ENCODE assay signal across 9 mouse cellular contexts in genomic region chr11:106674612-106675153, GRCm38 (mm10).
DNase-seq lines count a peak whose midpoint lies in the region; ATAC-seq and TF ChIP-seq lines count a peak whose summit lies in the region.
"Had no signal": no experiment of that assay in that cellular context is flagged by ENCODE, and none has a peak within 500 bp of the region (broad histone marks: within the 10 kb centered on the region; RNA-seq: fewer than 3 reads in every experiment).

No protein-coding gene starts in this region.

- H3K27ac ChIP-seq in embryonic facial prominence, embryonic 15.5 days (replicated peaks), result peak overlapping the region; percentile 86
- H3K27ac ChIP-seq in heart, embryonic 16.5 days (ENCODE audit: low read length), result peak overlapping the region; percentile 93
- H3K27ac ChIP-seq in liver, embryonic 15.5 days (replicated peaks), result peak overlapping the region; percentile 53
- peak overlapping the region; percentile 89 for H3K27ac ChIP-seq in stomach, postnatal 0 days (replicated peaks)

- peaks cover 42% of the 10 kb centered on the region for H3K4me1 ChIP-seq in embryonic facial prominence, embryonic 15.5 days
- H3K4me1 ChIP-seq in heart, embryonic 16.5 days (ENCODE audit: control insufficient read depth, insufficient read depth, low read length), result peaks cover 51% of the 10 kb centered on the region
- peaks cover 28% of the 10 kb centered on the region for H3K4me1 ChIP-seq in liver, embryonic 15.5 days (replicated peaks)
- H3K4me1 ChIP-seq in stomach, postnatal 0 days (replicated peaks; ENCODE audit: control insufficient read depth, insufficient read depth), result peaks cover 6% of the 10 kb centered on the region; the same call in 1 of the 2 replicates

- H3K27me3 ChIP-seq in embryonic facial prominence, embryonic 15.5 days, result no peaks in the 10 kb centered on the region
- no peaks in the 10 kb centered on the region for H3K27me3 ChIP-seq in heart, embryonic 16.5 days (ENCODE audit: control insufficient read depth, insufficient read depth, low read length)
- no peaks in the 10 kb centered on the region for H3K27me3 ChIP-seq in liver, embryonic 15.5 days
- no peaks in the 10 kb centered on the region for H3K27me3 ChIP-seq in stomach, postnatal 0 days (ENCODE audit: control insufficient read depth, insufficient read depth, low read length)
- H3K27me3 ChIP-seq: Patski had no signal

- peak; percentile 62 for DNase-seq in 3T3-L1 (ENCODE audit: low read depth, low spot score)
- DNase-seq in adrenal gland, postnatal 14 days, result peak; percentile 83
- DNase-seq in kidney, postnatal 14 days, result peak; percentile 88
- peak; percentile 49 for DNase-seq in neural tube, embryonic 10.5 days (ENCODE audit: extremely low spot score, low spot score)
- peak; percentile 55 for DNase-seq in stomach, postnatal 0 days (ENCODE audit: low spot score)

- no peak for TF ChIP-seq CTCF in stomach, postnatal 0 days (IDR thresholded peaks at IDR 0.05; ENCODE audit: low read depth)

- WGBS in embryonic facial prominence, embryonic 15.5 days, result 3% methylated on average over 9 of the region's 9 CpGs
- 3% methylated on average over 9 of the region's 9 CpGs for WGBS in heart, embryonic 16.5 days
- WGBS in liver, embryonic 15.5 days (ENCODE audit: insufficient replicate concordance), result 4% methylated on average over 9 of the region's 9 CpGs
- WGBS in stomach, postnatal 0 days, result 2% methylated on average over 9 of the region's 9 CpGs

- peak overlapping the region; percentile 10; the same call in 1 of the 2 replicates for H3K4me3 ChIP-seq in embryonic facial prominence, embryonic 15.5 days (replicated peaks)
- H3K4me3 ChIP-seq in heart, embryonic 16.5 days (ENCODE audit: low read length), result peak overlapping the region; percentile 25
- H3K4me3 ChIP-seq in liver, embryonic 15.5 days (replicated peaks), result no peak overlapping the region
- no peak overlapping the region for H3K4me3 ChIP-seq in stomach, postnatal 0 days (ENCODE audit: low read depth, low read length)

- ATAC-seq in embryonic facial prominence, embryonic 15.5 days (ENCODE audit: insufficient number of reproducible peaks, low FRiP score, low TSS enrichment, low read depth), result peak; percentile 83
- peak; percentile 75 for ATAC-seq in heart, embryonic 16.5 days (replicated peaks; ENCODE audit: extremely low read depth, insufficient read depth, low FRiP score)
- ATAC-seq in liver, embryonic 15.5 days (ENCODE audit: insufficient read depth), result peak; percentile 54
- ATAC-seq in stomach, postnatal 0 days (ENCODE audit: low FRiP score, low TSS enrichment), result peak; percentile 68
- ATAC-seq: Patski had no signal

- H3K9me3 ChIP-seq in embryonic facial prominence, embryonic 15.5 days (replicated peaks), result no peaks in the 10 kb centered on the region
- no peaks in the 10 kb centered on the region for H3K9me3 ChIP-seq in heart, embryonic 16.5 days (replicated peaks; ENCODE audit: control insufficient read depth, low read length)
- no peaks in the 10 kb centered on the region for H3K9me3 ChIP-seq in liver, embryonic 15.5 days (replicated peaks)
- H3K9me3 ChIP-seq in stomach, postnatal 0 days (ENCODE audit: control insufficient read depth, low read length), result no peaks in the 10 kb centered on the region

- no peaks in the 10 kb centered on the region for H3K36me3 ChIP-seq in embryonic facial prominence, embryonic 15.5 days
- no peaks in the 10 kb centered on the region for H3K36me3 ChIP-seq in heart, embryonic 16.5 days (ENCODE audit: control insufficient read depth, insufficient read depth)
- H3K36me3 ChIP-seq in liver, embryonic 15.5 days (replicated peaks), result no peaks in the 10 kb centered on the region
- no peaks in the 10 kb centered on the region for H3K36me3 ChIP-seq in stomach, postnatal 0 days (ENCODE audit: control insufficient read depth, insufficient read depth, low read length)

- no peak for TF ChIP-seq EP300 in stomach, postnatal 0 days (optimal IDR thresholded peaks at IDR 0.05)

- H3K4me2 ChIP-seq in embryonic facial prominence, embryonic 15.5 days (replicated peaks), result peak overlapping the region; percentile 32
- H3K4me2 ChIP-seq in heart, embryonic 16.5 days (ENCODE audit: low read depth, low read length), result peak overlapping the region; percentile 55
- H3K4me2 ChIP-seq in liver, embryonic 15.5 days, result peak overlapping the region; percentile 41
- H3K4me2 ChIP-seq in stomach, postnatal 0 days (replicated peaks; ENCODE audit: low read depth), result peak overlapping the region; percentile 44

- H3K9ac ChIP-seq in embryonic facial prominence, embryonic 15.5 days, result no peak overlapping the region
- peak overlapping the region; percentile 61 for H3K9ac ChIP-seq in heart, embryonic 16.5 days (ENCODE audit: low read length)
- H3K9ac ChIP-seq in liver, embryonic 15.5 days, result no peak overlapping the region
- H3K9ac ChIP-seq in stomach, postnatal 0 days (ENCODE audit: low read length), result peak overlapping the region; percentile 45

Comparison
In these comparisons a context has a peak if more than half of its experiments do, and no peak if none do; other contexts are left out.
1. H3K4me3 ChIP-seq: peak in embryonic facial prominence, embryonic 15.5 days (single experiment) and heart, embryonic 16.5 days (single experiment); none in liver, embryonic 15.5 days (single experiment) and stomach, postnatal 0 days (single experiment).
2. H3K9ac ChIP-seq: peak in heart, embryonic 16.5 days (single experiment) and stomach, postnatal 0 days (single experiment); none in embryonic facial prominence, embryonic 15.5 days (single experiment) and liver, embryonic 15.5 days (single experiment).
3. Peak in every context shown above with its lines, with median percentiles within 50 percentile points of each other: DNase-seq, ATAC-seq, H3K27ac ChIP-seq and H3K4me2 ChIP-seq.